Mouse (Mus musculus) heart, postnatal 0 days (tissue): Measurements from ENCODE around the gene Arcn1.

Source experiments
- CTCF ChIP-seq: IDR thresholded peaks from 2 replicates; pipeline ENCODE4 v1.5.1; 2016; ENCODE audit warnings: antibody characterized with exemption, control low read depth, low read depth
- EP300 ChIP-seq: IDR thresholded peaks from 2 replicates; pipeline ENCODE4 v1.6.1; 2016; ENCODE audit warnings: antibody characterized with exemption, low read depth

- TF ChIP-seq CTCF (no peak), EP300 (no peak)
These were observed 26.9 kb downstream of the Arcn1 start for GRCm38 (mm10) chr9:44740663-44741192.
